Mouse (Mus musculus) cerebellum, postnatal 4 days (tissue): ENCODE measurements around the gene Tpt1.
A peak's percentile ranks its signal among the peaks of the same experiment; 100 is the strongest.
"Not testable (repeated sequence)": the region's sequence is repeated elsewhere in the genome, so short reads cannot be mapped to it uniquely, and the experiment has no call there.

Source experiments
- DNase-seq, 2 experiments: peaks; one replicate each; pipeline ENCODE4 v3.0.0; 2022; ENCODE audit warnings: low spot score in 2 of 2, mixed read lengths in 1 of 2

The Tpt1 gene

GRCm38 (mm10) chr14:75844867-75845697 lies at the start of gene Tpt1:
Gene Tpt1 (plus strand): TSS chr14:75845093.
- peak; percentile 98 for DNase-seq

GRCm38 (mm10) chr14:75795918-75796317 lies 49.0 kb upstream of the Tpt1 start:
- no peak for DNase-seq

- DNase-seq: no peak
Measured at GRCm38 (mm10) chr14:75797769-75798386, 47.0 kb upstream of the Tpt1 start.

GRCm38 (mm10) chr14:75807800-75808199 lies 37.1 kb upstream of the Tpt1 start:
- DNase-seq: no peak

- DNase-seq: no peak
Measured at GRCm38 (mm10) chr14:75809931-75810330, 35.0 kb upstream of the Tpt1 start.

- no peak for DNase-seq
Measured at GRCm38 (mm10) chr14:75818528-75818927, 26.4 kb upstream of the Tpt1 start.

GRCm38 (mm10) chr14:75819341-75819740 lies 25.6 kb upstream of the Tpt1 start:
- no peak for DNase-seq

GRCm38 (mm10) chr14:75820007-75820406 lies 24.9 kb upstream of the Tpt1 start:
- DNase-seq: no peak

- DNase-seq: no peak
Measured at GRCm38 (mm10) chr14:75826851-75827410, 18.0 kb upstream of the Tpt1 start.

- DNase-seq: no peak
Measured at GRCm38 (mm10) chr14:75828221-75828620, 16.7 kb upstream of the Tpt1 start.

- DNase-seq: peak; percentile 91 to 93
Measured at GRCm38 (mm10) chr14:75828866-75829806, 15.8 kb upstream of the Tpt1 start.

GRCm38 (mm10) chr14:75829817-75830216 lies 15.1 kb upstream of the Tpt1 start:
- DNase-seq: not testable (repeated sequence)

- no peak for DNase-seq
Measured at GRCm38 (mm10) chr14:75832031-75832430, 12.9 kb upstream of the Tpt1 start.

GRCm38 (mm10) chr14:75832982-75833381 lies 11.9 kb upstream of the Tpt1 start:
- no peak for DNase-seq

- peak in 1 of 2 experiments; percentile 14 for DNase-seq
Measured at GRCm38 (mm10) chr14:75833546-75834250, 11.2 kb upstream of the Tpt1 start.

GRCm38 (mm10) chr14:75834251-75834738 lies 10.6 kb upstream of the Tpt1 start:
- no peak for DNase-seq

GRCm38 (mm10) chr14:75834739-75835381 lies 10.0 kb upstream of the Tpt1 start:
- peak in 1 of 2 experiments; percentile 14 for DNase-seq

GRCm38 (mm10) chr14:75836579-75836978 lies 8.3 kb upstream of the Tpt1 start:
- no peak for DNase-seq

- DNase-seq: no peak
Measured at GRCm38 (mm10) chr14:75837048-75837916, 7.6 kb upstream of the Tpt1 start.
